Mouse (Mus musculus): ENCODE data around the gene Fam13c. TPM values are rescaled to one million over a fixed set of nuclear protein-coding genes. Genes with fewer than 3 reads are reported as not detected.

The Fam13c gene
- total RNA-seq, 1 experiment: 4.0 TPM

GRCm38 (mm10) chr10:70599925-70600305 is 159.6 kb downstream of the Fam13c start:
- DNase-seq (ENCODE audit: low read depth, low spot score): peak; percentile 8

More at GRCm38 (mm10) chr10:70599925-70600305, 159.6 kb downstream of the Fam13c start:
- H3K36me3 ChIP-seq (ENCODE audit: control insufficient read depth, insufficient read depth, low read length, poor library complexity, severe bottlenecking): no peaks in the 10 kb centered on the region
- in situ Hi-C loops (cut with MboI; ENCODE audit: low sequenced_read_pairs in 2 of 2, unreplicated experiment in 2 of 2): no loop called here
- peak overlapping the region; percentile 77 to 95 for H3K4me3 ChIP-seq (ENCODE audit: insufficient read depth in 1 of 2, low read depth in 1 of 2, low read length in 2 of 2, poor library complexity in 1 of 2, severe bottlenecking in 1 of 2)
- TF ChIP-seq HCFC1 (IDR thresholded peaks at IDR 0.05; ENCODE audit: borderline replicate concordance, insufficient read depth, low read length) (no peak), ZNF384 (IDR thresholded peaks at IDR 0.05; ENCODE audit: low read depth, low read length) (no peak), ZC3H11A (IDR thresholded peaks at IDR 0.05; ENCODE audit: borderline replicate concordance, low read depth, low read length) (no peak), MAFK (IDR thresholded peaks at IDR 0.05; ENCODE audit: insufficient read depth, low read depth, low read length) (no peak), CHD2 (IDR thresholded peaks at IDR 0.05; ENCODE audit: low read depth, low read length) (no peak)
- peak overlapping the region; percentile 88 for H3K27ac ChIP-seq (ENCODE audit: insufficient read depth, low read depth, low read length, poor library complexity, severe bottlenecking)
- H3K9ac ChIP-seq (ENCODE audit: insufficient read depth, low read depth, low read length, poor library complexity, severe bottlenecking): peak overlapping the region; percentile 88
- no peaks in the 10 kb centered on the region for H3K9me3 ChIP-seq (ENCODE audit: control insufficient read depth, insufficient read depth, low read depth, low read length)
- H3K4me1 ChIP-seq (ENCODE audit: control insufficient read depth in 2 of 2, insufficient read depth in 2 of 2, low read length in 2 of 2, poor library complexity in 1 of 2): peaks cover 0 to 2% of the 10 kb centered on the region in 2 experiments; a peak in 1 of 4 replicates

Other genes with a start within 250 kb of the Fam13c start
- gene Mrln, start 235.8 kb upstream of the Fam13c start, total RNA-seq (2012; rRNA removed): not detected in 2 replicates
- 1.3 and 2.0 TPM in 2 replicates for gene Slc16a9, start 195.4 kb upstream of the Fam13c start, total RNA-seq (2012; rRNA removed)
- 1.5 and 3.0 TPM in 2 replicates for gene Phyhipl, start 215.5 kb downstream of the Fam13c start, total RNA-seq (2012; rRNA removed)

Data from ES-E14 (cell line).